Mouse (Mus musculus) kidney, adult 2 months (tissue): ENCODE measurements at regions not wholly inside any gene's neighbourhood (a gene's known extent, or its start where the extent isn't known, plus 50 kb on each side); places are given as distances from the start of the nearest gene placed in this dataset.

ENCODE experiments used
- CTCF ChIP-seq: fragments of 200-500 bp; conservative IDR thresholded peaks from 2 replicates; pipeline ENCODE4 v1.5.1; 2011; ENCODE audit warnings: low read depth, mild to moderate bottlenecking, control low read depth, low read length, moderate library complexity, mixed read lengths; ENCODE audit not compliant: insufficient read depth, insufficient read length
- POLR2A ChIP-seq: fragments of 200-500 bp; IDR thresholded peaks from one replicate; pipeline ENCODE4 v1.6.1; 2011; ENCODE audit warnings: low read depth, low read length, control low read depth

DNA sequence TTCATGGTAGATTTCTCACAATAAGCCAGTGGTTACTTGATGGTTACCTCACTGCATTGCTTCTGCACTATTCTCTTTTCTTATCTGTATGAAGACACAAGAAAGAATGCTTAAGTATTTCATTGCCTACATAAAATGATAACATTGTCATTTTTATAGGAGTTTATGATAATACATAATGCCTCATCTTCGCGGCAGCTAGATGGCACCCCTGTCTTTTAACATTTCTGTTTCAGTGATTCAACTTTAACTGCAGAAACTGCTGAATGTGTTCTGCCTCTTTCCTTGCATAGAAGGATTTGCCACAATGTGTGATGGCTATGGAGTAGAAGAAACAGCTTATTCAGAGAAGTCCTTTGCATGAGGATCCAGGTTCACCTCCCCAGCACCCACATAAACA lies 97.0 kb upstream of the Tars start:
- TF ChIP-seq CTCF (no peak), POLR2A (no peak)
